Mouse (Mus musculus): ENCODE data around the gene Bsn. TPM values are rescaled to one million over a fixed set of nuclear protein-coding genes. Genes with fewer than 3 reads are reported as not detected.

The Bsn gene
- total RNA-seq, 4 experiments from 2014 or later = 208 to 264 (median 232) TPM

Small RNA genes lying within 50 kb of the gene (microRNA-seq; reads per million reads assigned to microRNA genes)
- gene Gm47303 = 0 reads per million in 2 experiments
- 0 reads per million in 2 experiments for gene Mir7088

Other genes starting within 250 kb of the Bsn start
- 10 to 100 TPM in 3 of 4 experiments, 1 to 10 TPM in 1; 8.6 to 11.9 (median 11.3) TPM for gene Traip, start 240.2 kb downstream of the Bsn start, total RNA-seq (2022)
- 1 to 10 TPM; 6.1 to 8.4 (median 6.7) TPM for gene Uba7, start 214.9 kb downstream of the Bsn start, total RNA-seq (2022)
- gene Gm20661, start 207.3 kb downstream of the Bsn start, total RNA-seq (2022) = under 1 TPM in 2 of 4 experiments, not detected in 2; 0.30 to 0.73 TPM
- 1 to 10 TPM; 3.9 to 6.8 (median 5.2) TPM for gene Inka1, start 204.5 kb downstream of the Bsn start, total RNA-seq (2022)
- gene Cdhr4, start 197.9 kb downstream of the Bsn start, total RNA-seq (2022) = 1 to 10 TPM; 2.5 to 3.9 (median 3.2) TPM
- gene Gm20662, start 194.0 kb downstream of the Bsn start, total RNA-seq (2022) = 1 to 10 TPM; 1.8 to 4.8 (median 4.3) TPM
- gene Ip6k1, start 187.9 kb downstream of the Bsn start, total RNA-seq (2022) = 100 to 1,000 TPM; 187 to 219 (median 207) TPM
- 10 to 100 TPM; 13.9 to 17.6 (median 14.8) TPM for gene Gmppb, start 141.1 kb downstream of the Bsn start, total RNA-seq (2022)
- 1 to 10 TPM in 2 of 4 experiments, under 1 TPM in 2; 0.70 to 1.3 (median 1.0) TPM for gene Amigo3, start 137.2 kb downstream of the Bsn start, total RNA-seq (2022)
- not detected for gene Mst1, start 109.9 kb downstream of the Bsn start, total RNA-seq (2022)
- gene Rnf123, start 107.0 kb downstream of the Bsn start, total RNA-seq (2022) = 100 to 1,000 TPM; 109 to 112 (median 111) TPM
- 10 to 100 TPM; 34.9 to 41.9 (median 39.3) TPM for gene Apeh, start 95.8 kb downstream of the Bsn start, total RNA-seq (2022)
- gene Dag1, start 73.6 kb upstream of the Bsn start, total RNA-seq (2022) = 10 to 100 TPM; 73.1 to 79.5 (median 76.8) TPM
- 100 to 1,000 TPM; 133 to 145 (median 139) TPM for gene Nicn1, start 100.0 kb upstream of the Bsn start, total RNA-seq (2022)
- gene Amt, start 106.5 kb upstream of the Bsn start, total RNA-seq (2022) = 10 to 100 TPM; 26.3 to 32.2 (median 28.2) TPM
- gene Rhoa, start 115.7 kb upstream of the Bsn start, total RNA-seq (2022) = 100 to 1,000 TPM; 164 to 176 (median 168) TPM
- gene Tcta, start 115.8 kb upstream of the Bsn start, total RNA-seq (2022) = 10 to 100 TPM; 37.0 to 40.4 (median 39.4) TPM
- 100 to 1,000 TPM in 3 of 4 experiments, 10 to 100 TPM in 1; 97.3 to 121 (median 112) TPM for gene Gpx1, start 148.5 kb upstream of the Bsn start, total RNA-seq (2022)
- gene Usp4, start 157.5 kb upstream of the Bsn start, total RNA-seq (2022) = 100 to 1,000 TPM; 103 to 109 (median 105) TPM
- 1 to 10 TPM in 3 of 4 experiments, under 1 TPM in 1; 0.81 to 2.0 (median 1.8) TPM for gene 1700102P08Rik, start 202.4 kb upstream of the Bsn start, total RNA-seq (2022)
- gene Ccdc36, start 238.1 kb upstream of the Bsn start, total RNA-seq (2022) = under 1 TPM; 0.15 to 0.37 (median 0.22) TPM
- gene BC048562, start 246.1 kb upstream of the Bsn start, total RNA-seq (2022) = not detected

Measured in left cerebral cortex, adult 8-10 months (tissue).